7 mouse cellular contexts compared by ENCODE assay signal in genomic region chr11:20143687-20144086, GRCm38 (mm10). TPM values are rescaled to one million over a fixed set of nuclear protein-coding genes. Genes with fewer than 3 reads are reported as not detected.
DNase-seq lines count a peak whose midpoint lies in the region; ATAC-seq and TF ChIP-seq lines count a peak whose summit lies in the region.
"Not testable (repeated sequence)": the region's sequence is repeated elsewhere in the genome, so short reads cannot be mapped to it uniquely, and the experiment has no call there.

No protein-coding gene starts in this region.

- WGBS in liver, adult 2 months = 72% methylated on average over 4 of the region's 4 CpGs
- WGBS in thymus, adult 2 months = 94% methylated on average over 4 of the region's 4 CpGs

- peak; percentile 34 for TF ChIP-seq RAD21 in MEL (IDR thresholded peaks at IDR 0.05; ENCODE audit: low read depth, low read length)

- H3K9me3 ChIP-seq in MEL (replicated peaks; ENCODE audit: insufficient read depth, low read length) = not testable (repeated sequence)

- ATAC-seq in megakaryocyte, adult 5-6 weeks (ENCODE audit: poor library complexity, severe bottlenecking) = 0 out of 2 replicates have a peak, but pooled peaks have one; percentile 47

- H3K4me3 ChIP-seq in MEL (ENCODE audit: control insufficient read depth in 1 of 2, insufficient read depth in 1 of 2, low read depth in 2 of 2, low read length in 2 of 2); liver, adult 2 months (ENCODE audit: insufficient read depth, low read depth, low read length); thymus, adult 2 months (ENCODE audit: control insufficient read depth, insufficient read depth, low read length): not testable (repeated sequence)

- not testable (repeated sequence) for H3K9ac ChIP-seq in MEL (ENCODE audit: control insufficient read depth, low read depth, low read length, poor library complexity, severe bottlenecking); liver, adult 2 months (ENCODE audit: low read depth, low read length)

- H3K27me3 ChIP-seq in MEL (ENCODE audit: control insufficient read depth in 1 of 2, insufficient read depth in 2 of 2, low read length in 2 of 2); liver, adult 2 months (ENCODE audit: control insufficient read depth, insufficient read depth, low read length); thymus, adult 2 months (ENCODE audit: control insufficient read depth, insufficient read depth, low read length): not testable (repeated sequence)

- peak; percentile 16 for DNase-seq in CD4-positive helper T cell, adult 2 months (ENCODE audit: low read depth, low spot score)
- DNase-seq in MEL (ENCODE audit: low read depth, low spot score) (peak; percentile 44), adipocyte (ENCODE audit: low spot score) (peak; percentile 41)
- peak; percentile 19 for DNase-seq in kidney, adult 18-20 months
- DNase-seq in liver, adult 2 months (ENCODE audit: extremely low read depth, low read depth, low spot score) = peak; percentile 28
- peak; percentile 27 for DNase-seq in thymus, adult 2 months

- H3K27ac ChIP-seq in MEL (ENCODE audit: control insufficient read depth, low read depth, low read length); liver, adult 2 months (replicated peaks; ENCODE audit: insufficient read depth, low read depth, low read length); thymus, adult 2 months (ENCODE audit: control insufficient read depth, insufficient read depth, low read length): not testable (repeated sequence)

- H3K36me3 ChIP-seq in MEL (ENCODE audit: control insufficient read depth in 1 of 2, insufficient read depth in 2 of 2, low read length in 2 of 2); liver, adult 2 months (ENCODE audit: control insufficient read depth, insufficient read depth, low read length); thymus, adult 2 months (ENCODE audit: control insufficient read depth, insufficient read depth, low read length): not testable (repeated sequence)

- peak; percentile 3 to 55 (median 21); a peak in 4 of 6 replicates for TF ChIP-seq CTCF in MEL (IDR thresholded peaks at IDR 0.05 in 2 of 3, conservative IDR thresholded peaks at IDR 0.05 in 1 of 3; ENCODE audit: control insufficient read depth in 1 of 3, insufficient read depth in 1 of 3, low read depth in 2 of 3, low read length in 3 of 3, poor library complexity in 1 of 3, severe bottlenecking in 1 of 3)
- not testable (repeated sequence) for TF ChIP-seq CTCF in liver, adult 2 months (IDR thresholded peaks at IDR 0.05; ENCODE audit: low read depth, low read length); thymus, adult 2 months (IDR thresholded peaks at IDR 0.05; ENCODE audit: borderline replicate concordance, control insufficient read depth, extremely low read depth, insufficient read depth, low read length, poor library complexity)

- not testable (repeated sequence) for H3K4me1 ChIP-seq in MEL (ENCODE audit: control insufficient read depth in 1 of 2, insufficient read depth in 2 of 2, low read length in 2 of 2); liver, adult 2 months (ENCODE audit: control insufficient read depth, insufficient read depth, low read length); thymus, adult 2 months (replicated peaks; ENCODE audit: control insufficient read depth, insufficient read depth, low read length)

- H3K79me2 ChIP-seq in MEL (ENCODE audit: control insufficient read depth, insufficient read depth, low read length, poor library complexity); liver, adult 2 months (ENCODE audit: control insufficient read depth, insufficient read depth, low read length): not testable (repeated sequence)

- not testable (repeated sequence) for TF ChIP-seq EP300 in MEL (IDR thresholded peaks at IDR 0.05; ENCODE audit: low read depth in 1 of 2, low read length in 2 of 2)

- not testable (repeated sequence) for TF ChIP-seq POLR2A in MEL (IDR thresholded peaks at IDR 0.05; ENCODE audit: control insufficient read depth in 1 of 2, insufficient read depth in 1 of 2, low read depth in 1 of 2, low read length in 2 of 2, poor library complexity in 1 of 2); liver, adult 2 months (IDR thresholded peaks at IDR 0.05; ENCODE audit: extremely low read depth, insufficient read depth, low read length); thymus, adult 2 months (IDR thresholded peaks at IDR 0.05; ENCODE audit: control insufficient read depth, extremely low read depth, insufficient read depth, low read length, poor library complexity)

TF ChIP-seq in MEL, 35 proteins besides CTCF, POLR2A, EP300 and RAD21:
- TF ChIP-seq ZNF384 (IDR thresholded peaks at IDR 0.05; ENCODE audit: low read depth, low read length) (0 out of 2 replicates have a peak, but pooled peaks have one; percentile 14), MYC (IDR thresholded peaks at IDR 0.05; ENCODE audit: low read depth, low read length) (peak; percentile 75), SMC3 (IDR thresholded peaks at IDR 0.05; ENCODE audit: low read depth, low read length) (peak; percentile 53)

RNA-seq across cellular contexts. Expression of gene Actr2, which starts 31.0 kb away (rescaled TPM):
- total RNA-seq in MEL (2012; rRNA removed) = 160 and 170 TPM in 2 replicates
- polyA plus RNA-seq in MEL (2012; ENCODE audit: insufficient read depth in 1 of 2, insufficient read length in 2 of 2, low read depth in 1 of 2, low replicate concordance in 2 of 2, missing spikeins in 1 of 2) = 100 to 1,000 TPM in 1 of 2 experiments, 10 to 100 TPM in 1; 40.0 to 172 TPM
- total RNA-seq in liver, adult 2 months (2014; rRNA removed) = 67.3 and 68.8 TPM in 2 replicates
- polyA plus RNA-seq in liver, adult 2 months (2012; rRNA removed) = 16.6 and 17.4 TPM in 2 replicates
- total RNA-seq in megakaryocyte, adult 5-6 weeks (2015) = 366 and 385 TPM in 2 replicates
- total RNA-seq in megakaryocyte, adult 5-6 weeks (2017) = 356 and 454 TPM in 2 replicates
- 40.8 and 41.7 TPM in 2 replicates for polyA plus RNA-seq in thymus, adult 2 months (2012; rRNA removed)

RNA-seq across cellular contexts. Expression of gene Rab1a, which starts 57.5 kb away (rescaled TPM):
- total RNA-seq in MEL (2012; rRNA removed) = 79.5 and 83.9 TPM in 2 replicates
- polyA plus RNA-seq in MEL (2012; ENCODE audit: insufficient read depth in 1 of 2, insufficient read length in 2 of 2, low read depth in 1 of 2, low replicate concordance in 2 of 2, missing spikeins in 1 of 2) = 100 to 1,000 TPM; 139 to 336 TPM
- total RNA-seq in liver, adult 2 months (2014; rRNA removed) = 93.4 and 99.1 TPM in 2 replicates
- 48.5 and 50.4 TPM in 2 replicates for polyA plus RNA-seq in liver, adult 2 months (2012; rRNA removed)
- 180 and 218 TPM in 2 replicates for total RNA-seq in megakaryocyte, adult 5-6 weeks (2015)
- 91.3 and 119 TPM in 2 replicates for total RNA-seq in megakaryocyte, adult 5-6 weeks (2017)
- polyA plus RNA-seq in thymus, adult 2 months (2012; rRNA removed) = 38.3 and 38.8 TPM in 2 replicates
